Mouse (Mus musculus) limb, embryonic 15.5 days (tissue): ENCODE results near the gene Ccdc42. TPM values are rescaled to one million over a fixed set of nuclear protein-coding genes. Genes with fewer than 3 reads are reported as not detected.

ENCODE experiments used
- ATAC-seq: fragments of 200-750 bp; cut with Nextera tagmentation; 2 replicates; pipeline ENCODE4 v1.8.0; 2017; ENCODE audit warnings: low read depth, moderate TSS enrichment; ENCODE audit not compliant: insufficient number of reproducible peaks, low FRiP score, low TSS enrichment
- H3K27ac ChIP-seq: fragments of 300-500 bp; sonication (generic); 2 replicates; pipeline ENCODE4 v1.5.1; 2015; ENCODE audit warnings: moderate library complexity, mild to moderate bottlenecking, inconsistent platforms
- H3K27me3 ChIP-seq: fragments of 300-500 bp; sonication (generic); 2 replicates; pipeline ENCODE4 v1.6.1; 2015; ENCODE audit warnings: inconsistent platforms
- H3K36me3 ChIP-seq: fragments of 300-500 bp; sonication (generic); 2 replicates; pipeline ENCODE4 v1.6.1; 2015; ENCODE audit warnings: inconsistent platforms
- H3K4me1 ChIP-seq: fragments of 300-500 bp; sonication (generic); 2 replicates; pipeline ENCODE4 v1.6.1; 2015; ENCODE audit warnings: inconsistent platforms
- H3K4me2 ChIP-seq: fragments of 300-500 bp; sonication (generic); 2 replicates; pipeline ENCODE4 v1.6.1; 2015; ENCODE audit warnings: mild to moderate bottlenecking, inconsistent platforms
- H3K4me3 ChIP-seq: fragments of 300-500 bp; sonication (generic); 2 replicates; pipeline ENCODE4 v1.5.1; 2015; ENCODE audit warnings: mild to moderate bottlenecking, inconsistent platforms
- H3K9ac ChIP-seq: fragments of 300-500 bp; sonication (generic); 2 replicates; pipeline ENCODE4 v1.6.1; 2015; ENCODE audit warnings: inconsistent platforms
- H3K9me3 ChIP-seq: fragments of 300-500 bp; sonication (generic); 2 replicates; pipeline ENCODE4 v1.6.1; 2016; ENCODE audit warnings: inconsistent platforms
- WGBS: fragments of 180-500 bp; shearing (Covaris S2); methylation state at CpG from one replicate; pipeline ENCODE4 v1.1.7; 2015; 5-methylcytosine and 5-hydroxymethylcytosine counted together
- polyA plus RNA-seq: library from polyadenylated mRNA; unstranded; fragments of >200 nt; fragmentation: Nextera tagmentation; extraction: Ambion mirVana; gene quantifications from 2 replicates; pipeline ENCODE4 v1.2.1, GENCODE M21; 2015

The Ccdc42 gene
- polyA plus RNA-seq, 1 experiment from 2014 or later = 0.72 TPM

DNA sequence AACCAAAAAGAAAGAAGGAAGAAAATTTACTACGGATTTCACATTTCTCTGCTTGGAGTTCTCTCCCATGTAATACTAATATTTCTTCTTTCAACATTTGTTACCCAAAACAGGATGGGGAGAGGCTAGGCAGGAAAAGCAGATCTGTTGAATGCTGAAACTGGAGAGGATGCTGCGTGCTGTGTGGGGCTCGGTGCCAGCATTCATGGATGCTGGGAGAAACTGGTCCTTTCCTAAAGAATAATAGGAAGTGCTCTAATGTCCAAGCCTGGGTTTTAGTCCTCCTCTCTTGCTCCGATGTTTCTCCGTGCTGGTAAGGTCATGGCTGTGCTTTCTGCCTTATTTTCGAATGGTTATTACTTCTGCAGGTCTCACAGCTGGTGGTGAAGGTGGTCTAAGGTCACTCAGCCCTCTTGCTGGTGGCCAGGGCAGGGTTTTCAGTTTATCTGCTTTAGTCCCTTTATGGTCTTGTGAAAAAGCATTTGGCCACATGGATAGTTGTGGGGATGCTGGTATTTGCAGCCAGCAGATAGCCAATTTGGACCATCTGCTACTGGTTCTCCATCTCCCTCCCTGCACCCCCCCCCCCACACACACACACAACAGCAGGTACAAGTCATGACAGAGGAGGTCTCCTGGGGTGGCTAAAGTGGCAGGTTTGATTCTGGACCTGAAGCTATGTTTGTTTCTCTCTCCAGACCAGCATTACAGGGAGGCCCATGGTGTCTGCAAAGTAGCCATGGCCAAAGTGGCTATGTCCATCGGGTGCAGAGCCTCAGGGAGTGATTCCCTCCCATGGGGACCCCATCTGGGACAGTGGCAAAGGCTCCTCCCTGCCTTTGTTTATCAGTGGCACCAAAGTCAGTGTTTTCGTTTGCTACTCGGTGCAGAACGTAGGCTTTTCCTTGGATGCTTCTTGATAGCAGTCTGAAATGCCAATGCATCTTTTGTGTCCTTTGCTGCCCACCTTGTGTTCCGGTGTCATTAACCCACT, 24.6 kb upstream of the Ccdc42 start:
- 78% methylated on average over 11 of the region's 11 CpGs for whole genome bisulfite sequencing
- no peaks in the 10 kb centered on the region for H3K36me3 ChIP-seq
- H3K4me3 ChIP-seq = no peak overlapping the region
- H3K27ac ChIP-seq = no peak overlapping the region
- no peak for ATAC-seq
- no peak overlapping the region for H3K9ac ChIP-seq
- H3K27me3 ChIP-seq = no peaks in the 10 kb centered on the region
- no peak overlapping the region for H3K4me2 ChIP-seq
- no peaks in the 10 kb centered on the region for H3K9me3 ChIP-seq
- H3K4me1 ChIP-seq = 0 out of 2 replicates have a peak, but pooled peaks cover 6% of the 10 kb centered on the region

DNA sequence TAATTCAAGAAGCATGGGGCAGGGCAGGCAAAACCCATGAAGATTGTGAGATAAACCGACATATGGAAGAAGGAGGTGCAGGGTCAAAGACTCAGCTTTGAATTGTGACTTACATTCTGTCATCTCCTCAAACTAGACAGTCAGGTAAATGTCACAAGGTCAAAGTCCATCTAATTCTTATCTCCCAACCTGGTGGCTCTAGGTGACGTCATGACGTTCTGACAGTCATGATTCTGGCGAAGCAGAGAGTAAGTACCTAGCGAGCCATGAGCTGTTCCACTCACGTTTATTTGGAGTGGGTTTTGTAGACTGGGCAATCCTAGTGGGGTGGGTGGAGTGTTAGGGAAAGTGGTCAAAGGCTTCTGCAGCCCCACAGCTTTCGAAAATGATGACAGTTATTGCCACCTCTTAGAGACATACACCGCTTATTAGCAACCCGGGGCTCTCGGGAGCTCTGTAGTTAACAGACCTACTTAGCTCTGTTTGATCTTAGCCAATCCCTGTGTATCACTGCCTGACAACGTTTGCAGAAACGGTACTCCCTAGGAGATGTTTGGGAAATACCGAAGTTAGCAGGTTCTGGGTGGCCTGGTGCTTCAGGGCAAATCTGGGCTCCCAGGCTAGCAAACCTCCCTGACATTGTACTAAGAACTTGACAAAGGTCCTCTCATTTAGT, 22.3 kb upstream of the Ccdc42 start:
- Histone ChIP-seq H3K27me3 (no peaks in the 10 kb centered on the region), H3K4me3 (no peak overlapping the region), H3K4me2 (no peak overlapping the region), H3K9ac (no peak overlapping the region), H3K36me3 (no peaks in the 10 kb centered on the region), H3K27ac (no peak overlapping the region), H3K4me1 (0 out of 2 replicates have a peak, but pooled peaks cover 6% of the 10 kb centered on the region), H3K9me3 (no peaks in the 10 kb centered on the region)
- 67% methylated on average over 13 of the region's 13 CpGs for WGBS
- no peak for ATAC-seq

GRCm38 (mm10) chr11:68565032-68565429, 21.8 kb upstream of the Ccdc42 start:
- Histone ChIP-seq H3K4me2 (no peak overlapping the region), H3K36me3 (no peaks in the 10 kb centered on the region), H3K27ac (no peak overlapping the region), H3K9me3 (no peaks in the 10 kb centered on the region), H3K4me1 (0 out of 2 replicates have a peak, but pooled peaks cover 6% of the 10 kb centered on the region), H3K27me3 (no peaks in the 10 kb centered on the region), H3K9ac (no peak overlapping the region), H3K4me3 (no peak overlapping the region)
- WGBS = 73% methylated on average over 3 of the region's 3 CpGs
- ATAC-seq = no peak

DNA sequence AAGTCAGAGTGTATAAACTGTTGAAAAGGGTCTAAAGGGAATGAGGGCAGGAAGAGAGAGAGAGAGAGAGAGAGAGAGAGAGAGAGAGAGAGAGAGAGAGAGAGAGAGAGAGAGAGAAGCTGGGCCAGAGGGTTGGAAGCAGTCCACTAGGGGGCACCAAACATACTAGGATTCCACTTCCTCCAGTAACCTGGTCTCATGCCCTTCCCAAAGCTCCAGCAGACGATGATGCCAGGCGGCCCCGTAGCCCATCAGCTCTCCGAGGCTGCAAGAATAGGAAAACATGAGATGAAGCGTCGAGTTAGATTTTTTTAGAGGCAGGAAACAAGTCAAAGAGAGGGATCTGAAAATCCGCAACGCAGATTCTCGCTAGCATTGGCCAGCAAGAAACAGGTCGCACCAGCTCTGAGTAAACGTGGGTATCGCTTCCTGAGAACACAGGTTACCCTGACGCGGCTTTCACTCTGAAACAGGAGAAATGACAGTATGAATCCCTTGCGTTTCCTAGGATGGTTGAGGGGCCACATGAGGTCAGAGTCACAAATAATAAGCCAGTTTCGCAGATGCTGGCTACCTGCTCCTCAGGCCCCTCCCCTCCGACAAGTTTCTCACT, 20.3 kb upstream of the Ccdc42 start:
- no peak overlapping the region for H3K27ac ChIP-seq
- whole genome bisulfite sequencing = 17% methylated on average over 17 of the region's 17 CpGs

GRCm38 (mm10) chr11:68570861-68571260, 16.0 kb upstream of the Ccdc42 start:
- no peaks in the 10 kb centered on the region for H3K27me3 ChIP-seq

More for the DNA sequence above, 20.3 kb upstream of the Ccdc42 start:
- H3K27me3 ChIP-seq = no peaks in the 10 kb centered on the region
- H3K9me3 ChIP-seq = no peaks in the 10 kb centered on the region
- no peak for ATAC-seq
- no peaks in the 10 kb centered on the region for H3K36me3 ChIP-seq
- H3K4me2 ChIP-seq = peak overlapping the region; percentile 54
- 0 out of 2 replicates have a peak, but pooled peaks cover 6% of the 10 kb centered on the region for H3K4me1 ChIP-seq
- H3K4me3 ChIP-seq = peak overlapping the region; percentile 29
- no peak overlapping the region for H3K9ac ChIP-seq

GRCm38 (mm10) chr11:68577076-68577475, 9.7 kb upstream of the Ccdc42 start:
- no peak overlapping the region for H3K4me2 ChIP-seq
- WGBS = 61% methylated on average over 1 of the region's 1 CpGs
- H3K27ac ChIP-seq = no peak overlapping the region
- H3K36me3 ChIP-seq = no peaks in the 10 kb centered on the region
- H3K9ac ChIP-seq = no peak overlapping the region
- H3K4me1 ChIP-seq = peaks cover 8% of the 10 kb centered on the region
- no peak overlapping the region for H3K4me3 ChIP-seq
- no peaks in the 10 kb centered on the region for H3K9me3 ChIP-seq
- no peaks in the 10 kb centered on the region for H3K27me3 ChIP-seq
- no peak for ATAC-seq

More at GRCm38 (mm10) chr11:68570861-68571260, 16.0 kb upstream of the Ccdc42 start:
- Histone ChIP-seq H3K4me1 (0 out of 2 replicates have a peak, but pooled peaks cover 5% of the 10 kb centered on the region), H3K27ac (no peak overlapping the region), H3K36me3 (no peaks in the 10 kb centered on the region), H3K9ac (no peak overlapping the region), H3K4me3 (no peak overlapping the region), H3K4me2 (no peak overlapping the region), H3K9me3 (no peaks in the 10 kb centered on the region)
- ATAC-seq = no peak
- WGBS = 75% methylated on average over 5 of the region's 5 CpGs

DNA sequence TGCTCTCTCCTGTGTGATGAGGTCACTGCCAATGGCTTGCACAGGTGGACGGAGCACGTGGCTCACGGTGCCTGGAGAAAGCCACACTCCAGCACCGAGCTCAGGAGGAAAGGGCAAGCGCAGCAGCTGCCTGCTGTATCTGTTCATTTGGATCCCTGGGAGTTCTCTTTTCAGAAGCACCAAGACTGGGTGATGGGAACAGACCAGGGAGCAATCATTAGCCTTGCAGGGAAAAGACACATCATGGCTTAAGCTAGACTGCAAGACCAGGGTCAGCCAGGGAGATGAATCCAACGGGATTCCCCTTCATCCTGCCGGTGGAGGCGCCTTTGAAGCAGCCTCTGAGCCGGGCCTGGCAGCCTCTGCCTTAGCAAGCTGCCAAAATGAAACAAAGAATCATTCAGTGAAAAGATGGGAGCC, 7.3 kb upstream of the Ccdc42 start:
- no peaks in the 10 kb centered on the region for H3K27me3 ChIP-seq
- no peak overlapping the region for H3K9ac ChIP-seq
- H3K4me2 ChIP-seq = no peak overlapping the region
- H3K36me3 ChIP-seq = no peaks in the 10 kb centered on the region
- 33% methylated on average over 9 of the region's 9 CpGs for WGBS
- no peaks in the 10 kb centered on the region for H3K9me3 ChIP-seq
- H3K4me1 ChIP-seq = peaks cover 8% of the 10 kb centered on the region
- no peak overlapping the region for H3K4me3 ChIP-seq
- no peak for ATAC-seq
- no peak overlapping the region for H3K27ac ChIP-seq

DNA sequence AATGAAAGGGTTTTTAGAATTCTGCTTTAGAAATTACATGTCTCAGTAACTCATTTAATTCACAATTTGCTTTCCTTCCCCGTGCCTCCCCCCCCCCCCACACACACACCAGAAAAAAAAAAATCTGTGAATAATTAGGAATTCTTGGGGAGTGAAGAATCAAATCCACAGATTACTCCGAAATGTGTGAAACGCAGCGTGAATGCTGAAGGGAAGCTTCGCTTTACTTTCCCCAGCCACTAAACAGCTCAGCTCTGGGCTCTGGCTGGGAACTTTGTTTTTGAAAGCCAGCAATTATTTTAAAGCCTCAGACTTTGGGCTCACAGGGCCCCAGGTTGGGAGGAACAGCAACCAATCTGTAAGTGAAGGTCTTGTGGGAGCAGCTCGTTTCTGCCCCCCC, 6.3 kb upstream of the Ccdc42 start:
- Histone ChIP-seq H3K9ac (no peak overlapping the region), H3K36me3 (no peaks in the 10 kb centered on the region), H3K4me2 (no peak overlapping the region), H3K9me3 (no peaks in the 10 kb centered on the region), H3K4me1 (peaks cover 8% of the 10 kb centered on the region), H3K27me3 (no peaks in the 10 kb centered on the region), H3K27ac (no peak overlapping the region), H3K4me3 (no peak overlapping the region)
- 53% methylated on average over 5 of the region's 6 CpGs for WGBS
- no peak for ATAC-seq

GRCm38 (mm10) chr11:68583225-68583624, 3.6 kb upstream of the Ccdc42 start:
- no peak for ATAC-seq
- Histone ChIP-seq H3K9me3 (no peaks in the 10 kb centered on the region), H3K4me3 (no peak overlapping the region), H3K9ac (no peak overlapping the region), H3K4me1 (peaks cover 8% of the 10 kb centered on the region), H3K36me3 (no peaks in the 10 kb centered on the region), H3K27ac (no peak overlapping the region), H3K4me2 (no peak overlapping the region), H3K27me3 (no peaks in the 10 kb centered on the region)
- 84% methylated on average over 13 of the region's 13 CpGs for WGBS

DNA sequence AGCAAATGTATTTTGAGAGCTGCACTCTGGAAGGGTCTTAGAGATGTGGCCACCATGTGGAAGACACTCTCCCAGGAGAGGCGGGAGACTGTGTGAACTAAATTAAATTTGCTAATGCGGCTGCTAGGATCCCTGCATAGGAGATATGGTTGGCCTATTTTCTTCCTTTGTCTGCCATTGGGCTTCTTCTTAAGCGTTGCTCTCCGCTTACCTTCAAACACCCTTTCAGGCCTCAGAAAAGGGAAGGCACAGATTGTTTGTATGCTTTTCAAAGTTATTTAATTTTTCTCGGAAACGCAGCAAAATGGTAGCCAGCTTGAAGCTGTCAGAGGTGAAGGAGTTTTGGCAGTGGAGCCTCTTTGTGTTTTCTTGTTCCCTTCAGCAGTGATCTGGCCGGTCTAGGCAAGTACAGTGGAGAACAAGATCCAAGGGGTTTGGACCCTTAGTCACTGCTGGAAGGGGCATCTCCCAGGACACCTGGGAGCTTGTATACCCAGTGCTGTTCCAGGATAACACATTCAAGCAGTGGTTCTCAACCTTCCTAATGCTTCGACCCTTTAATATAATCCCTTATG, 2.8 kb upstream of the Ccdc42 start:
- WGBS = 80% methylated on average over 8 of the region's 8 CpGs
- no peak for ATAC-seq
- H3K4me3 ChIP-seq = no peak overlapping the region
- H3K27me3 ChIP-seq = no peaks in the 10 kb centered on the region
- H3K4me2 ChIP-seq = no peak overlapping the region
- H3K36me3 ChIP-seq = no peaks in the 10 kb centered on the region
- no peak overlapping the region for H3K27ac ChIP-seq
- no peak overlapping the region for H3K9ac ChIP-seq
- no peaks in the 10 kb centered on the region for H3K9me3 ChIP-seq
- peaks cover 8% of the 10 kb centered on the region for H3K4me1 ChIP-seq

- 24% methylated on average over 3 of the region's 3 CpGs for WGBS
- ATAC-seq = no peak
- H3K4me1 ChIP-seq = no peaks in the 10 kb centered on the region
Observed at GRCm38 (mm10) chr11:68585890-68586289, 931 bp upstream of the Ccdc42 start.

More at GRCm38 (mm10) chr11:68585890-68586289, 931 bp upstream of the Ccdc42 start:
- no peak overlapping the region for H3K27ac ChIP-seq
- H3K4me3 ChIP-seq = no peak overlapping the region
- no peaks in the 10 kb centered on the region for H3K36me3 ChIP-seq
- H3K27me3 ChIP-seq = no peaks in the 10 kb centered on the region
- H3K9me3 ChIP-seq = no peaks in the 10 kb centered on the region
- H3K4me2 ChIP-seq = no peak overlapping the region
- H3K9ac ChIP-seq = no peak overlapping the region
